11 mouse cellular contexts compared by ENCODE assay signal in genomic region chr2:123386773-123387604, GRCm38 (mm10).
A peak's percentile ranks its signal among the peaks of the same experiment; 100 is the strongest.
DNase-seq lines count a peak whose midpoint lies in the region; ATAC-seq and TF ChIP-seq lines count a peak whose summit lies in the region.
"Had no signal": no experiment of that assay in that cellular context is flagged by ENCODE, and none has a peak within 500 bp of the region (broad histone marks: within the 10 kb centered on the region; RNA-seq: fewer than 3 reads in every experiment).

No protein-coding gene starts in this region.

- TF ChIP-seq POLR2A in cerebellum, adult 2 months (IDR thresholded peaks at IDR 0.05; ENCODE audit: borderline replicate concordance, insufficient read depth, low read length): no peak

- intact Hi-C loops in left cerebral cortex, postnatal 14 days (cut with DNase I): no loop called here

- H3K27me3 ChIP-seq in cerebellum, adult 2 months (ENCODE audit: control insufficient read depth, insufficient read depth, low read length): no peaks in the 10 kb centered on the region
- no peaks in the 10 kb centered on the region for H3K27me3 ChIP-seq in hindbrain, embryonic 15.5 days
- H3K27me3 ChIP-seq in midbrain, postnatal 0 days (ENCODE audit: insufficient read depth, low read length): no peaks in the 10 kb centered on the region
- H3K27me3 ChIP-seq: heart, embryonic 13.5 days had no signal

- H3K4me2 ChIP-seq in hindbrain, embryonic 15.5 days: no peak overlapping the region
- H3K4me2 ChIP-seq in midbrain, postnatal 0 days (ENCODE audit: low read depth, low read length, poor library complexity, severe bottlenecking): no peak overlapping the region
- H3K4me2 ChIP-seq: heart, embryonic 13.5 days had no signal

- 19% methylated on average over 7 of the region's 7 CpGs for WGBS in cerebellum, adult 2 months
- WGBS in hindbrain, embryonic 15.5 days: 64% methylated on average over 7 of the region's 7 CpGs
- 51% methylated on average over 7 of the region's 7 CpGs for WGBS in midbrain, postnatal 0 days

- peak; percentile 14 to 21 for DNase-seq in left cerebral cortex, postnatal 14 days (ENCODE audit: low spot score in 2 of 2)
- DNase-seq in left cerebral cortex, adult 9 months (ENCODE audit: low spot score in 2 of 2): no peak
- peak; percentile 8 to 45 for DNase-seq in cerebellum, adult 2 months
- DNase-seq in midbrain, postnatal 0 days (ENCODE audit: low spot score): peak; percentile 86
- DNase-seq in ovary, postnatal 14 days (ENCODE audit: low spot score): no peak
- no peak for DNase-seq in adrenal gland, adult (ENCODE audit: inconsistent age in 2 of 2, low spot score in 1 of 2)
- DNase-seq: adrenal gland, adult 2 months; kidney, adult 2 months had no signal

- H3K4me1 ChIP-seq in cerebellum, adult 2 months (ENCODE audit: control insufficient read depth, insufficient read depth, low read length): no peaks in the 10 kb centered on the region
- H3K4me1 ChIP-seq in hindbrain, embryonic 15.5 days (replicated peaks): no peaks in the 10 kb centered on the region
- H3K4me1 ChIP-seq in midbrain, postnatal 0 days (ENCODE audit: insufficient read depth, low read length): no peaks in the 10 kb centered on the region

- ATAC-seq in hindbrain, embryonic 15.5 days (ENCODE audit: low FRiP score, low read depth): peak; percentile 87
- peak; percentile 44; the same call in 1 of the 2 replicates for ATAC-seq in midbrain, postnatal 0 days (ENCODE audit: low FRiP score)
- ATAC-seq: lung, postnatal 0 days had no signal

- H3K4me3 ChIP-seq in cerebellum, adult 2 months (replicated peaks; ENCODE audit: insufficient read depth, low read depth, low read length): no peak overlapping the region
- no peak overlapping the region for H3K4me3 ChIP-seq in hindbrain, embryonic 15.5 days
- no peak overlapping the region for H3K4me3 ChIP-seq in midbrain, postnatal 0 days (ENCODE audit: low read depth, low read length)
- H3K4me3 ChIP-seq: heart, embryonic 13.5 days had no signal

- H3K27ac ChIP-seq in cerebellum, adult 2 months (ENCODE audit: insufficient read depth, low read length): no peak overlapping the region; the same call in 1 of the 2 replicates
- H3K27ac ChIP-seq in hindbrain, embryonic 15.5 days (replicated peaks): peak overlapping the region; percentile 60
- H3K27ac ChIP-seq in midbrain, postnatal 0 days (ENCODE audit: low read depth, low read length): no peak overlapping the region
- H3K27ac ChIP-seq: heart, embryonic 13.5 days had no signal

- H3K9me3 ChIP-seq in hindbrain, embryonic 15.5 days: no peaks in the 10 kb centered on the region
- H3K9me3 ChIP-seq in midbrain, postnatal 0 days (ENCODE audit: low read length): no peaks in the 10 kb centered on the region
- H3K9me3 ChIP-seq: heart, embryonic 13.5 days had no signal

- no peak overlapping the region for H3K9ac ChIP-seq in hindbrain, embryonic 15.5 days
- H3K9ac ChIP-seq in midbrain, postnatal 0 days (replicated peaks; ENCODE audit: low read length, poor library complexity, severe bottlenecking): no peak overlapping the region
- H3K9ac ChIP-seq: heart, embryonic 13.5 days had no signal

- H3K36me3 ChIP-seq in hindbrain, embryonic 15.5 days: no peaks in the 10 kb centered on the region
- no peaks in the 10 kb centered on the region for H3K36me3 ChIP-seq in midbrain, postnatal 0 days (ENCODE audit: insufficient read depth, low read length)
- H3K36me3 ChIP-seq: heart, embryonic 13.5 days had no signal

- TF ChIP-seq CTCF in cerebellum, adult 2 months (IDR thresholded peaks at IDR 0.05; ENCODE audit: borderline replicate concordance, insufficient read depth, low read depth, low read length): no peak
- TF ChIP-seq CTCF in midbrain, postnatal 0 days (IDR thresholded peaks at IDR 0.05): no peak

Comparison
In these comparisons a context has a peak if more than half of its experiments do, and no peak if none do; other contexts are left out.
1. DNase-seq: peak in left cerebral cortex, postnatal 14 days (2 of 2), cerebellum, adult 2 months (2 of 2) and midbrain, postnatal 0 days (single experiment); none in left cerebral cortex, adult 9 months (0 of 2), ovary, postnatal 14 days (single experiment) and adrenal gland, adult (0 of 2).